Mouse (Mus musculus): ENCODE measurements around the gene Fbxl17.

The Fbxl17 gene

GRCm38 (mm10) chr17:63272914-63273313 is 226.9 kb downstream of the Fbxl17 start:
- DNase-seq, result no peak

DNA sequence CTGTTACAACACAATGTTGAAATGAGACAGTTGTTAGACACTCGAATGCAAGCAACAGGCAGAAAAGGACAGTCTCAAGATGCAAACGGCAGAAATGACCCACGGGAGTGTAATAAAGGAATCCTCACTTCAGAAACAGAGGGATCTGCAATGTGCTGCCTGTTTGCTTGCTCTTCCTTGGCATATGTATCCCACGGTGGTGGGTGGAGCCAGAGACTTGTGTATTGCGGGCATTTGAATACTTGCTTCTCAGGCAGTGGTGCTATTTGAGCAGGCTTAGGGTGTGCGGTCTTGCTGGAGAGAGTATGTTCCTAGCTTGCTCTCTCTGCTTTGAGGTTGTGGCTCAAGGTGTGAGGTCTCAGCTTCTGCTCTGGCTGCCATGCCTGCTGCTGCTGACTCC is 228.8 kb downstream of the Fbxl17 start:
- DNase-seq, result no peak

- no peak for DNase-seq
Observed at GRCm38 (mm10) chr17:63270513-63270912, 229.3 kb downstream of the Fbxl17 start.

DNA sequence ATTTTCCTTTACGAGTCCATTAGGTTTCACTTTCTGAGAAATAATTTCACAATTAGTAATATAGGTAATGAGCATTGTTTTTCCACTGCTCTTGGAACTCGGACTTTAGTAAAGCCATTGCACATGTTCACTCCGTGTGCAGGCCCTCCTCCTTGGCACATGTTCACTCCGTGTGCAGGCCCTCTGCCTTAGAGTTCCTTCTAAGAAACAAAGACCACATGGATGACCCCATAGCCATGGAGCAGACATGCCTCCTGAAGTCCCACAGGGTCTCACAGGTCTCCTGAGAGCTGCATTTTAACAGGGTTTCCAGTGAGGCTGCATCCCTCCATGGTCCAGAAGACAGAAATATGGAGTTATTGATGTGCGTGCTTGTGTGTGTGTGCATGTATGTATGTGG is 237.1 kb downstream of the Fbxl17 start:
- no peak for DNase-seq

GRCm38 (mm10) chr17:63261508-63262141 is 238.2 kb downstream of the Fbxl17 start:
- no peak for DNase-seq

GRCm38 (mm10) chr17:63259091-63259490 is 240.7 kb downstream of the Fbxl17 start:
- no peak for DNase-seq

- no peak for DNase-seq
Observed at GRCm38 (mm10) chr17:63246144-63246619, 253.6 kb downstream of the Fbxl17 start.

DNA sequence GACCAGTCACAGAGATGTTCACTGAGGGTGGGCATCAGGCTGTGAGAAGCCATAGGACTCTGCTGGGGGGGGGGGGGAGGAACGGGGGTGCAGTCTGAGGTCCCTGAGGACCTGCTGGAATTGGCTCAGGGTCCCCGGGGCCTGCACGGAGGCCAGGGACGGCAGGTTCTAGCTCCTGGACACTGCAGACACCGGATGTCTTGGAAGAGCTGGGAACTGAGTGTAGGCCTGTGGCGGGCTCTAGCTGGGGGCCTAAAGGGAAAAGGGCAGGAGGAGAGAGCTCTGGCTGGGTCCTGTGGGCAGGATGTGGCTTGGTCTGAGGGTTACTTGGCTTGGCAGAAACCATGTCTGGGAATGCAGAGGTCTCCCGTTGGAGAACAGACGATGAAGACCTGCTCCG is 254.3 kb downstream of the Fbxl17 start:
- no peak for DNase-seq

DNA sequence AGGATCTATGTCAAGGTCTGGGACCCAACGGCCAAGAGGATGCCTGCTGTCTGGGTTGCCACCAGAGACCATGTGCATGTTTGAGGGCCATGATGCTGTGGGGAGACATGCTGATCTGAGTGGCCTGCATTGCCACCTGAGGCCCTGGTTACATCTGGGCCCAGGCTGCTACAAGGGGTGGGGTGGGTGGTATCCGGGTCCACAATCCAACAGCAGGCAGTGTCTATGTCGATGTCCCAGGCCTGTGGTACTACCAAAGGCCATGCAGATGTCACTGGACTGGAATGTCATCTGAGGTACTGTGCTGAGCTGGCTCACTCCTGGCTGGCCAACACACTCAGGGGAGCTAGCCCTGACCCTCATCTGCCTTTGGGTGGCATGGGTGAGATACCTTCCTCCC is 257.1 kb downstream of the Fbxl17 start:
- DNase-seq, result no peak

- no peak for DNase-seq
Observed at GRCm38 (mm10) chr17:63240731-63241106, 259.1 kb downstream of the Fbxl17 start.

DNA sequence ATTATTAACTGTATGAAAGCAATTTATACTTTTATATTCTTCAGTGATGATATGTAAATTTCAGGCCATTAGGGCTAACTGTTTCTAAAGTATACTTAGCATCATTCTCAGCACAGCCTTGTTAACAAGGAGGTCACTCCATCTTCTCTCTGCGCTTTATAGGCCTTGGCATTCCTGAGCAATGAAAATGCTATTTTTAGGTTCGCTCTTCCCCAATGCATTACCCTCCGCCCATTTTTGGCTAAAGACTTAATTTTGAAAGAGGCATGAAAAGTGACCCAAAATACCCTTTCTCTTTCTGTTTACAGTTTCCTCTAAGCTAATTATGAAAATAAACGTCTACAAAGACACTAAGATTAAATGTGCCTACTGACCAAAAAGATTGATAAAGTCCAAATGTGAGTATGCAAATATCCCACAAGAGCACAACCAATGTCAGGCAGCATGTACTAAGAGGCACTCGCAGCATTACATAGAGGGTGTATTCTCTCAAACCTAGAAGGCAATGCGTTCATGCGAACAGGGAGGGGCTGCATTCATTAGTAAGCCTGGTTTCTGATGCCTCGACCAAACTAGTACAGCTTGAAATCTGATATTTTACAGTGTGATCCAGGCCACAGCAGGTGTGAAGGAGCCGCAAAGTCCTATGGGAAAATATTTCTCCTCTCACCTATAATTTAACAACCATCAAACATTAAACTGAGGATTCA is 259.6 kb downstream of the Fbxl17 start:
- DNase-seq, result no peak

- no peak for DNase-seq
Observed at GRCm38 (mm10) chr17:63236846-63237245, 263.0 kb downstream of the Fbxl17 start.

DNA sequence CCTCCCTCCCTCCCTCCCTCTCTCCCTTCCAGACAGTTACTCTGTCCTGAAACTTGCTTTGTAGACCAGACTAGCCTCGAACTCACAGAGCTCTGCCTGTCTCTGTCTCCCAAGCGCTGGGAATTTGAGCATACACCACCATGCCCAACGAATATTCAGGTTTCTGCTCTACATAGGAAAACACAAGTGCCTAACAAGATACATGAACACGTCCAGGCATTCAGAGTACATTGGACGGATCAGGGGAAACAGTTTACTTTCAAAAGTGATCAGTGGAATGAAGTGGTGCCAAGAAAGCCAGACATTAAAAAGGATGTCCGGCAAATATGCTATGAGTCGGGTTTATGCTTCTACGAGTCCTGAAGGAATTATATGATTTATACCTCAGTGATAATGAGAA is 263.6 kb downstream of the Fbxl17 start:
- no peak for DNase-seq

DNA sequence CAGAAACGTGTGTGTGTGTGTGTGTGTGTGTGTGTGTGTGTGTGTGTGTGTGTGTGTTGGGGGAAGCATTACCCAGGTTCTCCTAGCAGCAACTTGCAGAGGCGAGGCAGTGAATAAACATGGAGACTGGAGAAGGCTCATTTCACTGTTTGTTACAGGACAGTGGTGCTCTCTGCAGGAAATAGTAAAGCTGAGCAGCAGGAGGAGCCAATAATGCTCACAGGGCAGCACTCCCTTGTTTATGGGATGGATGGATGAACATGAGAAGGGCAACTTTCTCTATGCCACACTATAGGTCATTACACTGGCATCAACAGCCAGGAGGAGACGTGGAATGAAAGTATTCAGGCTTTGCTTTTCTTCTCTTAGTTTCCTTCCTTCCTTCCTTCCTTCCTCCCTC is 264.0 kb downstream of the Fbxl17 start:
- DNase-seq, result no peak

DNA sequence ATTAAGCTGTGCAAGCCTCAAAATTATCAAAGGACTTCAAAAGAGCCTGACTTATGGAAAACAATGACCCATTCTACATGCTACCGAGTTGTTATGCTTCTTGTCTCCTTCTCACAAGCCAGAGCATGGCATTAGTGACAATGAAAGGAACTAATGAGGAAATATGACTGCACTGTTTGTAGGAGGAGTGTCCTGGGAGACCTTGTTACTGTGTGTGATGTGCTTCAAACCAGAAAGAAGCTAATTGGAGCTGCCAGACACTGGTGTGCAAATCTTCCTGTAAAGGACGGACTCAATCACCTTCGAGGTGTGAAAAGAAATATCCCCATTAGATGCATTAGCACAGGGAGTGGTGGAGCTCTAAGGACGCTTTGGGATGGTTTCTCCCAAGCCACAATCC is 270.7 kb downstream of the Fbxl17 start:
- no peak for DNase-seq

- DNase-seq, result no peak
Observed at GRCm38 (mm10) chr17:63226380-63226779, 273.4 kb downstream of the Fbxl17 start.

- no peak for DNase-seq
Observed at GRCm38 (mm10) chr17:63225959-63226358, 273.9 kb downstream of the Fbxl17 start.

- peak in 1 of 2 experiments; percentile 34 for DNase-seq
Observed at GRCm38 (mm10) chr17:63223675-63224074, 276.1 kb downstream of the Fbxl17 start.

- no peak for DNase-seq
Observed at GRCm38 (mm10) chr17:63221632-63222031, 278.2 kb downstream of the Fbxl17 start.

GRCm38 (mm10) chr17:63220821-63221220 is 279.0 kb downstream of the Fbxl17 start:
- DNase-seq, result no peak

- DNase-seq, result no peak
Observed at GRCm38 (mm10) chr17:63217016-63217415, 282.8 kb downstream of the Fbxl17 start.

- DNase-seq, result no peak
Observed at GRCm38 (mm10) chr17:63212018-63212417, 287.8 kb downstream of the Fbxl17 start.

- no peak for DNase-seq
Observed at GRCm38 (mm10) chr17:63209151-63209550, 290.7 kb downstream of the Fbxl17 start.

DNA sequence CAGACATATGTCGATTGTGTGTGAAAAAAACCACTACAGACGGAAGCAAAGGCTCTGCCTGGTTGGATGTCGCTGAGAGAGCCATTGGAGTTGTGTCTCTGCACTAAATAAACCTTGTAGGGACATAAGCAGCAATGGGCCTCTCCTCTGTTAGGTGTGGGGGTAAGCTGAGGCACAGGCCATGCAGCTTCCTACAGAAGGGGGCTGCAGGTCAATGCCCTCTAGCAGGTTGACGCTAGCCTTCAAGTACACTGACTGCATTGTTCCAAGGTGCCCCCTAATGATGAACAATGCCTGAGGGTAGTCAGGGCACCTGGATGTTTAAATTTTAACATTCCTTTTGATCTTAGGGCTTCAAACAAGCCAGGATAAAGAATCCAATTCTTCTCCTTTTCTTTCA is 291.5 kb downstream of the Fbxl17 start:
- no peak for DNase-seq

GRCm38 (mm10) chr17:63207714-63208113 is 292.1 kb downstream of the Fbxl17 start:
- DNase-seq, result no peak

Data from lung, postnatal 4 days (tissue).